Mouse (Mus musculus) forebrain, embryonic 13.5 days (tissue): Measurements from ENCODE around the gene Acox2. TPM values are rescaled to one million over a fixed set of nuclear protein-coding genes. Genes with fewer than 3 reads are reported as not detected.

ENCODE experiments used
- ATAC-seq: fragments of 200-750 bp; cut with Nextera tagmentation; 2 replicates; pipeline ENCODE4 v1.8.0; 2017
- H3K27ac ChIP-seq: fragments of 300-500 bp; sonication (generic); 2 replicates; pipeline ENCODE4 v1.5.1; 2015; ENCODE audit warnings: inconsistent platforms, mild to moderate bottlenecking, moderate library complexity
- H3K27me3 ChIP-seq: fragments of 300-500 bp; sonication (generic); 2 replicates; pipeline ENCODE4 v1.6.1; 2015; ENCODE audit warnings: mild to moderate bottlenecking, inconsistent platforms
- H3K36me3 ChIP-seq: fragments of 300-500 bp; sonication (generic); 2 replicates; pipeline ENCODE4 v1.6.1; 2015; ENCODE audit warnings: mild to moderate bottlenecking, inconsistent platforms; ENCODE audit not compliant: poor library complexity, severe bottlenecking
- H3K4me1 ChIP-seq: fragments of 300-500 bp; sonication (generic); 2 replicates; pipeline ENCODE4 v1.6.1; 2015; ENCODE audit warnings: inconsistent platforms
- H3K4me2 ChIP-seq: fragments of 300-500 bp; sonication (generic); 2 replicates; pipeline ENCODE4 v1.6.1; 2015; ENCODE audit warnings: inconsistent platforms, mild to moderate bottlenecking, moderate library complexity
- H3K4me3 ChIP-seq: fragments of 300-500 bp; sonication (generic); 2 replicates; pipeline ENCODE4 v1.5.1; 2015; ENCODE audit warnings: mild to moderate bottlenecking, inconsistent platforms
- H3K9ac ChIP-seq: fragments of 300-500 bp; sonication (generic); 2 replicates; pipeline ENCODE4 v1.6.1; 2015; ENCODE audit warnings: mild to moderate bottlenecking, inconsistent platforms
- H3K9me3 ChIP-seq: fragments of 300-500 bp; sonication (generic); replicated peaks from 2 replicates; pipeline ENCODE4 v1.6.1; 2016; ENCODE audit warnings: inconsistent platforms
- WGBS: fragments of 180-500 bp; shearing (Covaris S2); methylation state at CpG from one replicate; pipeline ENCODE4 v1.1.7; 2015; 5-methylcytosine and 5-hydroxymethylcytosine counted together
- polyA plus RNA-seq: library from polyadenylated mRNA; unstranded; fragments of >200 nt; fragmentation: Nextera tagmentation; extraction: Ambion mirVana; gene quantifications from 2 replicates; pipeline ENCODE4 v1.2.1, GENCODE M21; 2015

The Acox2 gene
- polyA plus RNA-seq, 1 experiment from 2014 or later = not detected

GRCm38 (mm10) chr14:8244211-8244611 is 14.9 kb downstream of the Acox2 start:
- no peaks in the 10 kb centered on the region for H3K36me3 ChIP-seq
- H3K9ac ChIP-seq = no peak overlapping the region
- H3K27me3 ChIP-seq = no peaks in the 10 kb centered on the region
- H3K9me3 ChIP-seq = no peaks in the 10 kb centered on the region
- H3K4me3 ChIP-seq = no peak overlapping the region
- no peak overlapping the region for H3K4me2 ChIP-seq
- no peaks in the 10 kb centered on the region for H3K4me1 ChIP-seq
- 84% methylated on average over 5 of the region's 5 CpGs for WGBS
- no peak overlapping the region for H3K27ac ChIP-seq
- no peak for ATAC-seq

- 72% methylated on average over 8 of the region's 8 CpGs for WGBS
- no peaks in the 10 kb centered on the region for H3K4me1 ChIP-seq
- H3K9me3 ChIP-seq = no peaks in the 10 kb centered on the region
- ATAC-seq = no peak
- H3K27ac ChIP-seq = no peak overlapping the region
- H3K9ac ChIP-seq = no peak overlapping the region
- H3K4me3 ChIP-seq = no peak overlapping the region
- no peaks in the 10 kb centered on the region for H3K36me3 ChIP-seq
- H3K4me2 ChIP-seq = no peak overlapping the region
- no peaks in the 10 kb centered on the region for H3K27me3 ChIP-seq
These were observed 15.8 kb downstream of the Acox2 start for GRCm38 (mm10) chr14:8243136-8243888.

GRCm38 (mm10) chr14:8242388-8242920 is 16.7 kb downstream of the Acox2 start:
- Histone ChIP-seq H3K27ac (no peak overlapping the region), H3K9me3 (no peaks in the 10 kb centered on the region), H3K4me1 (no peaks in the 10 kb centered on the region), H3K27me3 (no peaks in the 10 kb centered on the region), H3K4me2 (no peak overlapping the region), H3K36me3 (no peaks in the 10 kb centered on the region), H3K9ac (no peak overlapping the region), H3K4me3 (no peak overlapping the region)
- ATAC-seq = peak; percentile 76
- 49% methylated on average over 5 of the region's 5 CpGs for WGBS

- no peak for ATAC-seq
- no peaks in the 10 kb centered on the region for H3K36me3 ChIP-seq
These were observed 17.3 kb downstream of the Acox2 start for GRCm38 (mm10) chr14:8241816-8242215.

GRCm38 (mm10) chr14:8233252-8233651 is 25.9 kb downstream of the Acox2 start:
- Histone ChIP-seq H3K4me1 (no peaks in the 10 kb centered on the region), H3K36me3 (no peaks in the 10 kb centered on the region), H3K4me3 (no peak overlapping the region), H3K9ac (no peak overlapping the region), H3K4me2 (no peak overlapping the region), H3K27ac (no peak overlapping the region), H3K27me3 (no peaks in the 10 kb centered on the region), H3K9me3 (no peaks in the 10 kb centered on the region)
- WGBS = 75% methylated on average over 1 of the region's 1 CpGs
- ATAC-seq = no peak

More at GRCm38 (mm10) chr14:8241816-8242215, 17.3 kb downstream of the Acox2 start:
- H3K4me3 ChIP-seq = no peak overlapping the region
- H3K27me3 ChIP-seq = no peaks in the 10 kb centered on the region
- H3K9ac ChIP-seq = no peak overlapping the region
- H3K9me3 ChIP-seq = no peaks in the 10 kb centered on the region
- no peaks in the 10 kb centered on the region for H3K4me1 ChIP-seq
- no peak overlapping the region for H3K27ac ChIP-seq
- no peak overlapping the region for H3K4me2 ChIP-seq

GRCm38 (mm10) chr14:8232155-8232910 is 26.8 kb downstream of the Acox2 start:
- no peak for ATAC-seq
- no peaks in the 10 kb centered on the region for H3K4me1 ChIP-seq
- no peaks in the 10 kb centered on the region for H3K9me3 ChIP-seq
- no peak overlapping the region for H3K4me2 ChIP-seq
- 89% methylated on average over 6 of the region's 6 CpGs for WGBS
- H3K27me3 ChIP-seq = no peaks in the 10 kb centered on the region
- H3K9ac ChIP-seq = no peak overlapping the region
- no peak overlapping the region for H3K27ac ChIP-seq
- no peak overlapping the region for H3K4me3 ChIP-seq
- no peaks in the 10 kb centered on the region for H3K36me3 ChIP-seq

GRCm38 (mm10) chr14:8229367-8230019 is 29.7 kb downstream of the Acox2 start:
- Histone ChIP-seq H3K27ac (no peak overlapping the region), H3K4me3 (no peak overlapping the region), H3K4me1 (no peaks in the 10 kb centered on the region), H3K27me3 (no peaks in the 10 kb centered on the region), H3K4me2 (no peak overlapping the region), H3K9ac (no peak overlapping the region), H3K9me3 (no peaks in the 10 kb centered on the region), H3K36me3 (no peaks in the 10 kb centered on the region)
- 91% methylated on average over 9 of the region's 9 CpGs for WGBS
- ATAC-seq = no peak

GRCm38 (mm10) chr14:8224805-8225204 is 34.3 kb downstream of the Acox2 start:
- ATAC-seq = no peak
- no peak overlapping the region for H3K27ac ChIP-seq
- peaks cover 22% of the 10 kb centered on the region for H3K36me3 ChIP-seq
- 87% methylated on average over 2 of the region's 2 CpGs for WGBS
- H3K9me3 ChIP-seq = no peaks in the 10 kb centered on the region
- H3K27me3 ChIP-seq = no peaks in the 10 kb centered on the region
- H3K4me3 ChIP-seq = no peak overlapping the region
- H3K9ac ChIP-seq = no peak overlapping the region
- peaks cover 3% of the 10 kb centered on the region for H3K4me1 ChIP-seq
- no peak overlapping the region for H3K4me2 ChIP-seq

GRCm38 (mm10) chr14:8223506-8224293 is 35.5 kb downstream of the Acox2 start:
- no peaks in the 10 kb centered on the region for H3K9me3 ChIP-seq
- H3K4me2 ChIP-seq = no peak overlapping the region
- no peak overlapping the region for H3K9ac ChIP-seq
- H3K27me3 ChIP-seq = no peaks in the 10 kb centered on the region
- H3K4me3 ChIP-seq = no peak overlapping the region
- no peak overlapping the region for H3K27ac ChIP-seq
- WGBS = 91% methylated on average over 10 of the region's 10 CpGs
- H3K36me3 ChIP-seq = peaks cover 22% of the 10 kb centered on the region
- no peak for ATAC-seq
- H3K4me1 ChIP-seq = peaks cover 13% of the 10 kb centered on the region

GRCm38 (mm10) chr14:8222561-8222960 is 36.6 kb downstream of the Acox2 start:
- no peak for ATAC-seq
- Histone ChIP-seq H3K9me3 (no peaks in the 10 kb centered on the region), H3K4me1 (peaks cover 22% of the 10 kb centered on the region), H3K27ac (no peak overlapping the region), H3K36me3 (peaks cover 22% of the 10 kb centered on the region), H3K9ac (no peak overlapping the region), H3K27me3 (no peaks in the 10 kb centered on the region), H3K4me2 (no peak overlapping the region), H3K4me3 (no peak overlapping the region)
- WGBS = 96% methylated on average over 16 of the region's 16 CpGs

GRCm38 (mm10) chr14:8220912-8221311 is 38.2 kb downstream of the Acox2 start:
- no peak overlapping the region for H3K27ac ChIP-seq
- H3K9me3 ChIP-seq = no peaks in the 10 kb centered on the region
- ATAC-seq = no peak
- H3K4me1 ChIP-seq = peaks cover 34% of the 10 kb centered on the region
- no peak overlapping the region for H3K4me2 ChIP-seq
- H3K27me3 ChIP-seq = peaks cover 6% of the 10 kb centered on the region
- WGBS = 87% methylated on average over 2 of the region's 2 CpGs
- H3K9ac ChIP-seq = no peak overlapping the region
- H3K4me3 ChIP-seq = no peak overlapping the region
- peaks cover 22% of the 10 kb centered on the region for H3K36me3 ChIP-seq
